Mouse (Mus musculus) lung, adult 18-20 months (tissue): Measurements from ENCODE around the gene Hcrtr2.

Source experiments
- DNase-seq, 2 experiments: peaks; one replicate each; pipeline ENCODE4 v3.0.0; 2022; ENCODE audit warnings: mixed read lengths in 2 of 2

Gene Hcrtr2

GRCm38 (mm10) chr9:76323756-76324155 lies at the start of gene Hcrtr2:
TSS of gene Hcrtr2 (minus strand) at chr9:76323856.
- DNase-seq, result no peak

- no peak for DNase-seq
Observed at GRCm38 (mm10) chr9:76364874-76365273, 41.2 kb upstream of the Hcrtr2 start.

GRCm38 (mm10) chr9:76360374-76360773 lies 36.7 kb upstream of the Hcrtr2 start:
- no peak for DNase-seq

- DNase-seq, result no peak
Observed at GRCm38 (mm10) chr9:76352346-76352745, 28.7 kb upstream of the Hcrtr2 start.

- no peak for DNase-seq
Observed at GRCm38 (mm10) chr9:76347298-76347697, 23.6 kb upstream of the Hcrtr2 start.

GRCm38 (mm10) chr9:76331081-76331480 lies 7.4 kb upstream of the Hcrtr2 start:
- DNase-seq, result no peak

GRCm38 (mm10) chr9:76323186-76323701 lies 412 bp downstream of the Hcrtr2 start:
- no peak for DNase-seq

GRCm38 (mm10) chr9:76322122-76323052 lies 1.3 kb downstream of the Hcrtr2 start:
- DNase-seq, result no peak

- DNase-seq, result no peak
Observed at GRCm38 (mm10) chr9:76321589-76321988, 2.1 kb downstream of the Hcrtr2 start.

GRCm38 (mm10) chr9:76320755-76321154 lies 2.9 kb downstream of the Hcrtr2 start:
- no peak for DNase-seq

- no peak for DNase-seq
Observed at GRCm38 (mm10) chr9:76318302-76318701, 5.4 kb downstream of the Hcrtr2 start.

- no peak for DNase-seq
Observed at GRCm38 (mm10) chr9:76315096-76315495, 8.6 kb downstream of the Hcrtr2 start.

- DNase-seq, result no peak
Observed at GRCm38 (mm10) chr9:76313921-76314320, 9.7 kb downstream of the Hcrtr2 start.

GRCm38 (mm10) chr9:76312221-76312620 lies 11.4 kb downstream of the Hcrtr2 start:
- DNase-seq, result no peak

GRCm38 (mm10) chr9:76291384-76291783 lies 32.3 kb downstream of the Hcrtr2 start:
- no peak for DNase-seq

GRCm38 (mm10) chr9:76270886-76271285 lies 52.8 kb downstream of the Hcrtr2 start:
- no peak for DNase-seq

GRCm38 (mm10) chr9:76257731-76258130 lies 65.9 kb downstream of the Hcrtr2 start:
- DNase-seq, result no peak

GRCm38 (mm10) chr9:76252544-76252943 lies 71.1 kb downstream of the Hcrtr2 start:
- DNase-seq, result no peak

GRCm38 (mm10) chr9:76252109-76252508 lies 71.5 kb downstream of the Hcrtr2 start:
- DNase-seq, result no peak

GRCm38 (mm10) chr9:76242322-76242721 lies 81.3 kb downstream of the Hcrtr2 start:
- no peak for DNase-seq

GRCm38 (mm10) chr9:76237946-76238345 lies 85.7 kb downstream of the Hcrtr2 start:
- DNase-seq, result no peak

- no peak for DNase-seq
Observed at GRCm38 (mm10) chr9:76237243-76237642, 86.4 kb downstream of the Hcrtr2 start.

- DNase-seq, result peak; percentile 24 to 50
Observed at GRCm38 (mm10) chr9:76236626-76237025, 87.0 kb downstream of the Hcrtr2 start.

- no peak for DNase-seq
Observed at GRCm38 (mm10) chr9:76235945-76236503, 87.6 kb downstream of the Hcrtr2 start.
